Mouse (Mus musculus): ENCODE measurements around the gene Caprin2.

Gene Caprin2

GRCm38 (mm10) chr6:148838460-148838859, 57.6 kb downstream of the Caprin2 start:
- DNase-seq (ENCODE audit: low spot score) = no peak

- DNase-seq (ENCODE audit: low spot score) = no peak
These were observed 64.3 kb downstream of the Caprin2 start for GRCm38 (mm10) chr6:148831728-148832121.

GRCm38 (mm10) chr6:148830748-148831727, 65.0 kb downstream of the Caprin2 start, which contains the start of gene Ipo8:
Gene Ipo8 (minus strand): TSS chr6:148831467.
- DNase-seq (ENCODE audit: low spot score) = peak; percentile 87

- DNase-seq (ENCODE audit: low spot score) = no peak
These were observed 65.7 kb downstream of the Caprin2 start for GRCm38 (mm10) chr6:148830355-148830747.

- no peak for DNase-seq (ENCODE audit: low spot score)
These were observed 69.9 kb downstream of the Caprin2 start for GRCm38 (mm10) chr6:148826119-148826518.

GRCm38 (mm10) chr6:148818624-148819343, 77.3 kb downstream of the Caprin2 start:
- DNase-seq (ENCODE audit: low spot score) = no peak

- no peak for DNase-seq (ENCODE audit: low spot score)
These were observed 79.3 kb downstream of the Caprin2 start for GRCm38 (mm10) chr6:148816751-148817150.

- no peak for DNase-seq (ENCODE audit: low spot score)
These were observed 84.9 kb downstream of the Caprin2 start for GRCm38 (mm10) chr6:148811117-148811516.

- DNase-seq (ENCODE audit: low spot score) = no peak
These were observed 96.3 kb downstream of the Caprin2 start for GRCm38 (mm10) chr6:148799773-148800172.

GRCm38 (mm10) chr6:148795145-148795544, 100.9 kb downstream of the Caprin2 start:
- DNase-seq (ENCODE audit: low spot score) = no peak
